Mouse (Mus musculus) telencephalon, adult 2 months (tissue): Measurements from ENCODE around the gene Gm10300.

Experiments used
- DNase-seq: peaks from one replicate; pipeline ENCODE4 v3.0.0-alpha.2; 2011; ENCODE audit warnings: low read depth, low spot score

Gene Gm10300

GRCm38 (mm10) chr4:132051321-132052275, 22.9 kb upstream of the Gm10300 start:
- no peak for DNase-seq

GRCm38 (mm10) chr4:132057311-132057710, 17.2 kb upstream of the Gm10300 start:
- no peak for DNase-seq

GRCm38 (mm10) chr4:132059541-132059940, 15.0 kb upstream of the Gm10300 start:
- DNase-seq = no peak

GRCm38 (mm10) chr4:132060040-132060832, 14.3 kb upstream of the Gm10300 start:
- DNase-seq = no peak

- no peak for DNase-seq
These were observed 12.2 kb upstream of the Gm10300 start for GRCm38 (mm10) chr4:132062289-132062688.

- no peak for DNase-seq
These were observed 11.3 kb upstream of the Gm10300 start for GRCm38 (mm10) chr4:132062934-132063884.

GRCm38 (mm10) chr4:132064550-132064949, 9.9 kb upstream of the Gm10300 start:
- DNase-seq = no peak

GRCm38 (mm10) chr4:132065578-132065977, 8.9 kb upstream of the Gm10300 start:
- no peak for DNase-seq

- DNase-seq = no peak
These were observed 8.3 kb upstream of the Gm10300 start for GRCm38 (mm10) chr4:132066101-132066773.

GRCm38 (mm10) chr4:132067112-132067937, 7.2 kb upstream of the Gm10300 start:
- DNase-seq = no peak

GRCm38 (mm10) chr4:132067938-132068235, 6.6 kb upstream of the Gm10300 start:
- no peak for DNase-seq

GRCm38 (mm10) chr4:132071674-132072073, 2.8 kb upstream of the Gm10300 start:
- no peak for DNase-seq

- no peak for DNase-seq
These were observed 2.3 kb upstream of the Gm10300 start for GRCm38 (mm10) chr4:132072156-132072555.

GRCm38 (mm10) chr4:132072946-132073345, 1.6 kb upstream of the Gm10300 start:
- no peak for DNase-seq

- peak; percentile 63 for DNase-seq
These were observed 654 bp downstream of the Gm10300 start, which contains the start of gene Epb41 for GRCm38 (mm10) chr4:132074933-132075769. Epb41 (minus strand) TSS chr4:132075321.

- DNase-seq = no peak
These were observed 1.3 kb downstream of the Gm10300 start for GRCm38 (mm10) chr4:132075796-132076195.

- DNase-seq = no peak
These were observed 2.2 kb downstream of the Gm10300 start for GRCm38 (mm10) chr4:132076480-132077405.

GRCm38 (mm10) chr4:132077445-132077844, 2.9 kb downstream of the Gm10300 start:
- no peak for DNase-seq
